Mouse (Mus musculus): ENCODE results near the gene Ercc6l2. TPM values are rescaled to one million over a fixed set of nuclear protein-coding genes. Genes with fewer than 3 reads are reported as not detected.

Ercc6l2 gene
- polyA plus RNA-seq, 1 experiment from 2014 or later, result 23.9 TPM

DNA sequence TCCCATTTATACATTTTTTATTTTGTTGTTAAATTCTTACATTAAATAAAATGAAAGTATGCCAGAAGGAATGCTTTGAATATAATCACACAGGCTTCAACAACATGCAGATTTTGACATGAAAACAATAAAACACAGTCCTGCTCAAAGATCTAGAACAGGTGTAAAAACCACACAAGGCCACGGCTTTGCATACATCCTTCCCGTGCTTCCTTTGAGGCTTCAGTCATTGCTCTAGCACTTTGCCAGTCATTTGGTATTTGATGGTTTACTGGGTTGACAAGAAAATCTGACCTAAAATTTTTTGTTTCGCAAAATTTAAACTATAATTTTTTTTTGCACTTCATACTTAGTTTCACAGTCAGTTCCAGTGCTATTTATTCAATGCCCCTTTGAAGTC lies 7.1 kb upstream of the Ercc6l2 start:
- Histone ChIP-seq H3K4me3 (no peak overlapping the region), H3K36me3 (no peaks in the 10 kb centered on the region), H3K9ac (no peak overlapping the region), H3K27ac (no peak overlapping the region), H3K4me2 (replicated peaks) (no peak overlapping the region), H3K27me3 (no peaks in the 10 kb centered on the region), H3K9me3 (replicated peaks) (no peaks in the 10 kb centered on the region), H3K4me1 (no peaks in the 10 kb centered on the region)
- WGBS, result 86% methylated on average over 3 of the region's 3 CpGs
- no peak for ATAC-seq (ENCODE audit: low FRiP score)

DNA sequence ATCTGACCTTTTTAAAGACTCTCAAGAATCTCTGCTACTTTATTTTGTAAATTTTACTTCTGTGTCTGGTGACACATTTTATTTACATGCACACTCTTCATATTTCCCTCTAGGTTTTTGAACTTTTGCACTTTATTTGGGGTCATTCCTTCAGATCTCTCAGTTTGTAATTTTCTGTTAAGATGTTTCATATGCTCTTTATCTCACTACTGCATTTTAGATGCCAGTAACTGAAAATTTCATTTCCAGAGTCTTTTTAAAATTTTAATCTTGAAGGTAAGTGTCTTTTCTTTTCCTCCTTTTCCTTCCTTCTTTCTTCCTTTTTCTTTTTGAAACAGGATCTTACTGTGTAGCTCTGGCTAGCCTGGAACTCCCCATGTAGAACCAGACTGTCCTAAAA lies 3.6 kb upstream of the Ercc6l2 start:
- Histone ChIP-seq H3K4me3 (no peak overlapping the region), H3K27ac (no peak overlapping the region), H3K9me3 (replicated peaks) (no peaks in the 10 kb centered on the region), H3K9ac (no peak overlapping the region), H3K4me2 (replicated peaks) (no peak overlapping the region), H3K4me1 (peaks cover 13% of the 10 kb centered on the region), H3K27me3 (no peaks in the 10 kb centered on the region), H3K36me3 (no peaks in the 10 kb centered on the region)
- ATAC-seq (ENCODE audit: low FRiP score), result no peak

DNA sequence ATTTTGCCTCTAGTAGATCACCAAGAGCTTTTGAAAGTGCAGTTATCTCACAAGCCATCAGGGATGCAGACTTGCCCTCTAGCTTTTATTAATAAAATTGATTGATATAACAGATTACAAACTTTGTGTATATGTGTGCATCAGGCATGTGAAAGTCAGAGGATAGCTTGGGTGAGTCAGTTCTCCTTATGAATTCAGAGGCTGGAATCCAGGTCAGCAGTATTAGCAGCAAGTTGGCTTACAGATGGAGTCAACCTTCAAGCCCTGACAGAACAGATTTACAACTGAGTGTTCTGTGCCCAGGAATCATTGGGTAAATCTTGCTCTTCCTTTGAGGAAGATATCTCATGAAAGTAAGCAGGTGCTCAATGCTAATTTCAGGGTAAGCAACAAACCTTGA lies 891 bp downstream of the Ercc6l2 start:
- H3K4me3 ChIP-seq, result peak overlapping the region; percentile 66
- no peak for ATAC-seq (ENCODE audit: low FRiP score)
- H3K9ac ChIP-seq, result peak overlapping the region; percentile 72
- no peak overlapping the region for H3K27ac ChIP-seq
- no peaks in the 10 kb centered on the region for H3K27me3 ChIP-seq
- H3K36me3 ChIP-seq, result no peaks in the 10 kb centered on the region
- H3K9me3 ChIP-seq (replicated peaks), result no peaks in the 10 kb centered on the region
- peaks cover 13% of the 10 kb centered on the region for H3K4me1 ChIP-seq
- peak overlapping the region; percentile 62 for H3K4me2 ChIP-seq (replicated peaks)

DNA sequence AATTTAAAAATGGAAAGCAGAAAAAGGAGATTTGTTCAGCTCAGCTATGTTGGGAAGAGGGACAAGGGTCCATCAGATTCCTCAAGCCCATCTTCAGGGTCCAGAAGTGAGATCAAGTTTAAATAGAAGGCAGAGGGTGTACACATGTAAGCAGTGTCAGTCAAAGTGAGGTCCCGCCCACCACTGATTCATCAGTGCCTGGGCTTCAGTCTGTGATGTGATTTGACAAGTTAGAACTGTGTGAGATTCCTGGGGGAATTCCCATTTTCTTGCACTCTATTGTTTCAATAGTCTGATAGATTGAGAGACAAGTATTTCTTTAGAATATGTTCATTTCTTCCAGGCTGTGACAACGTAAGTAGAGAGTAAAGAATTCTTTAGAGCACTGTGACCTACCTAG lies 30.7 kb downstream of the Ercc6l2 start:
- Histone ChIP-seq H3K4me3 (no peak overlapping the region), H3K27me3 (no peaks in the 10 kb centered on the region), H3K9me3 (replicated peaks) (no peaks in the 10 kb centered on the region), H3K36me3 (peaks cover 19% of the 10 kb centered on the region; the same call in 1 of the 2 replicates), H3K27ac (no peak overlapping the region), H3K4me1 (no peaks in the 10 kb centered on the region), H3K9ac (no peak overlapping the region), H3K4me2 (replicated peaks) (no peak overlapping the region)
- ATAC-seq (ENCODE audit: low FRiP score), result no peak
- WGBS, result 82% methylated on average over 2 of the region's 2 CpGs

DNA sequence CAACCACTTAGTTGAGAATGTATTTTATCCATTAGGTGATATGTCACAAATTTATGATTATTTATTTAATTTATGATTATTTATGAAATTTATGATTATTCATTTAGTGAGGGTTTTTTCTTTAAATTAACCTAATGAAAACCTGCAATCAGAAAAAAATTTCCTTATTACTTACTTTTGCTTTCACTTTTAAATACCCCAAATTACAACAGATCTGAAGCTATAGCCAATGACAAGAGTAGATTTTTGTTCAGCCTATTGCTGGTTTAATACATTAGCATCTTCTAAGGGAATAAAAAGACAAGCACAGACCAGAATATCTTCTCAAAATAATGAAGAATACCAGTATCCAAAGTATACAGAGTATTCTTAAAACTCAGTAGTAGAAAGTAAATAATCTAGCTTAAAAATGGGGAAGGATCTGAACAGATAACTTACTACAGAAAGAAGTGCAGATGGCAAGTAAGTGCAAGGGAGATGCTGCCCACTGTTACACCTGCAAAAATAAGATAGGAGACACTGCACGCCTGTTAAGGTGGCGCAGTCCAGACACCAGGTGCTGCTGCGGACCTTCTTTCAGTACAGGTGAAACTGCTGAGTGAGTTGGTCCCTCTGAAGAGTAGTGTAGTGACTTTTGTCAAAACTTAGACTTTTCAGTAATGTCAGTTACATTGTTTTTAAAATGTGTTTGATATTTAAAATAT lies 35.4 kb downstream of the Ercc6l2 start:
- no peak overlapping the region for H3K4me3 ChIP-seq
- ATAC-seq (ENCODE audit: low FRiP score), result no peak
- no peak overlapping the region for H3K27ac ChIP-seq
- no peak overlapping the region for H3K4me2 ChIP-seq (replicated peaks)
- H3K4me1 ChIP-seq, result no peaks in the 10 kb centered on the region
- H3K9me3 ChIP-seq (replicated peaks), result no peaks in the 10 kb centered on the region
- H3K9ac ChIP-seq, result no peak overlapping the region
- no peaks in the 10 kb centered on the region for H3K27me3 ChIP-seq
- 0 out of 2 replicates have a peak, but pooled peaks cover 7% of the 10 kb centered on the region for H3K36me3 ChIP-seq
- WGBS, result 92% methylated on average over 3 of the region's 3 CpGs

DNA sequence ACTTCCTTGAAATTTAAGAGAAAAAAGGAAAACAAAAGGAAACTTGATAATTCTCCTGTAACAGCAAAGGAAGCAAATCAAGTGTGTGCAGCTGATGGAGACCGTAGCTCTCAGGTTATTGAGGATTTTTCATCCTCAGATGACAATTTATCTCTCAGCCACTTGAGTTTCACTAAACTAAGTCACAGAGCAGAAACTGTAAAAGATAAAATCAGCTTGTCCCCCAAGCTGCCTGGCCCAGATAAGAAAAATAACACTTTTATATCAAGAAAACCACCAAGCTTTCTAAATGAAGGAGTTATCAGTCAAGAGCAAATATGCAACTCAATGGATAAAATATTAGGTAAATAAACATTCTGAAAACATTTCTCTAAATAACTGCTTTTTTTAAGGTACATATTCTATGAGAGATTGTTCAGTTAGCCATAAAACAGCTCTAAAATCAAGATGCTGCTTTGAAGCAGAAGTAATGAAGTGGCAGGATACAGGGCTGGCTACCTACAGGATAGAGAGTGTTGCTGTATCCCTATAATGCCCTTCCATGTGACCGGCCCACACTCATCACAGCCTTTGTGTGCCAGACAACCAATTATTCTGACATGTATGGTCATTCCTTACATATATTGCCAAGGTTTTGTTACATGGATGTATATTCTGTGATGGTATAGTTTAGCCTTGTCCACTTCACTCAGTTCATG lies 57.7 kb downstream of the Ercc6l2 start:
- H3K9me3 ChIP-seq (replicated peaks), result no peaks in the 10 kb centered on the region
- no peak overlapping the region for H3K4me2 ChIP-seq (replicated peaks)
- H3K4me3 ChIP-seq, result no peak overlapping the region
- H3K36me3 ChIP-seq, result peaks cover 18% of the 10 kb centered on the region
- no peak overlapping the region for H3K9ac ChIP-seq
- no peak for ATAC-seq (ENCODE audit: low FRiP score)
- H3K27me3 ChIP-seq, result no peaks in the 10 kb centered on the region
- 95% methylated on average over 2 of the region's 2 CpGs for WGBS
- H3K4me1 ChIP-seq, result no peaks in the 10 kb centered on the region
- no peak overlapping the region for H3K27ac ChIP-seq

GRCm38 (mm10) chr13:63877138-63877537 lies 62.1 kb downstream of the Ercc6l2 start:
- H3K9me3 ChIP-seq (replicated peaks), result no peaks in the 10 kb centered on the region
- 93% methylated on average over 6 of the region's 6 CpGs for WGBS
- no peak overlapping the region for H3K4me3 ChIP-seq
- H3K27ac ChIP-seq, result no peak overlapping the region
- H3K9ac ChIP-seq, result no peak overlapping the region
- no peaks in the 10 kb centered on the region for H3K27me3 ChIP-seq
- no peaks in the 10 kb centered on the region for H3K4me1 ChIP-seq
- no peak for ATAC-seq (ENCODE audit: low FRiP score)
- peaks cover 5% of the 10 kb centered on the region; the same call in 1 of the 2 replicates for H3K36me3 ChIP-seq
- no peak overlapping the region for H3K4me2 ChIP-seq (replicated peaks)

GRCm38 (mm10) chr13:63879105-63879863 lies 64.2 kb downstream of the Ercc6l2 start:
- Histone ChIP-seq H3K9ac (no peak overlapping the region), H3K27ac (no peak overlapping the region), H3K4me3 (no peak overlapping the region), H3K4me1 (no peaks in the 10 kb centered on the region), H3K36me3 (no peaks in the 10 kb centered on the region), H3K27me3 (no peaks in the 10 kb centered on the region), H3K9me3 (replicated peaks) (no peaks in the 10 kb centered on the region), H3K4me2 (replicated peaks) (no peak overlapping the region)
- WGBS, result 86% methylated on average over 1 of the region's 1 CpGs
- no peak for ATAC-seq (ENCODE audit: low FRiP score)

- Histone ChIP-seq H3K27me3 (no peaks in the 10 kb centered on the region), H3K4me2 (replicated peaks) (no peak overlapping the region), H3K9me3 (replicated peaks) (no peaks in the 10 kb centered on the region), H3K27ac (no peak overlapping the region), H3K4me1 (no peaks in the 10 kb centered on the region), H3K4me3 (no peak overlapping the region), H3K36me3 (no peaks in the 10 kb centered on the region), H3K9ac (no peak overlapping the region)
- no peak for ATAC-seq (ENCODE audit: low FRiP score)
- 78% methylated on average over 4 of the region's 4 CpGs for WGBS
Observed at GRCm38 (mm10) chr13:63879864-63880141, 64.8 kb downstream of the Ercc6l2 start.

DNA sequence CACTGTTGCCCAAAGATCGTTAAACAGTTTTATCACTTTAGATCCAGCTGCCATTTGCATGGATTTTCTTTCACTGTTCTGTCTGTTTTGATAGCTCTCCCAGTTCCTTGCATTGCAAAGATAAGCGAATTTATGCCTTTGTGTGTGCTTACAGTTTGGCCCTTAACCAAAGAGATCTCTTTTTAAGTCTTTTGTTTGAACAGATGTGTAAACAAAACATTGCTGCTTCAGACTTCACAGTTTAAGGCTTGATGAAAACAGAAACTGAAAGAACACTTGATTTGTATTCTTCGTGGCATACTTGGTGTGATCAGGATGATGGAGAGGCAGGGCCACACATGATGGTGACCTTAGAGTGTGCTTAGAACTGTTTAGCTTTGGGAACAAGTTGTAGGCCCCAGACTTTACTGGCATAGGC lies 70.5 kb downstream of the Ercc6l2 start:
- no peak for ATAC-seq (ENCODE audit: low FRiP score)
- Histone ChIP-seq H3K9me3 (replicated peaks) (no peaks in the 10 kb centered on the region), H3K36me3 (0 out of 2 replicates have a peak, but pooled peaks cover 5% of the 10 kb centered on the region), H3K4me1 (no peaks in the 10 kb centered on the region), H3K9ac (no peak overlapping the region), H3K4me2 (replicated peaks) (no peak overlapping the region), H3K27me3 (no peaks in the 10 kb centered on the region), H3K4me3 (no peak overlapping the region), H3K27ac (no peak overlapping the region)
- WGBS, result 61% methylated on average over 3 of the region's 3 CpGs

GRCm38 (mm10) chr13:63886429-63887052 lies 71.5 kb downstream of the Ercc6l2 start:
- Histone ChIP-seq H3K9me3 (replicated peaks) (no peaks in the 10 kb centered on the region), H3K27ac (no peak overlapping the region), H3K36me3 (0 out of 2 replicates have a peak, but pooled peaks cover 5% of the 10 kb centered on the region), H3K4me3 (no peak overlapping the region), H3K9ac (no peak overlapping the region), H3K27me3 (no peaks in the 10 kb centered on the region), H3K4me2 (replicated peaks) (no peak overlapping the region), H3K4me1 (no peaks in the 10 kb centered on the region)
- no peak for ATAC-seq (ENCODE audit: low FRiP score)
- WGBS, result 92% methylated on average over 3 of the region's 3 CpGs

DNA sequence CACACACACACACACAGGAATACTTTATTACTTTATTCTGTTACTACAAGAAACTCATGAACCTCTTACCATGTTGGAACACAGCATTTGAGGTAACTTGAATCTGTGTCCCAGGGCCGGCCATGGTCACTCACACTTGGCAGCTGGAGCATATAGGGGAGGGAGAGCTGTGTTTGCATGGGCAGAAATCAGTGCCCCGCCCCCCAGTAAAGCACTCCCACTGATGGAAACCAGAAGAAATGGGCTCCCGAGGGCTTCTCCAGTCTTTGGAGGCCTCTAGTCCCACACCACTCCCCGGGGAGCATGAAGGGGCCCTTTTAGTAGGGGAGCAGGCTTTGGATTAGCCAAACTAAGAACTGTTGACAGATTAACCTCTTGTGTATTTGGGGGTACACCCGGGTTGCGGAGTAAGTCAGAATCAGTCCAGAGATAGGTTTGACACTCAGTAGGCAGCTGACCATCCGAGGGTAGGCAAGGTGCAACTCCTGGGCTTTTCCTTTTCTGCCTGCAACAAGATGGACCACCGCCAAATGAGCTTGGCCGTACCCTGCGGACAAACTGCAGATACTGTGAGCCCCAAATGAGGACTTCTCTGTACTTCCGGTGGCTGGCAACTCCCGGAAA lies 85.8 kb downstream of the Ercc6l2 start:
- H3K36me3 ChIP-seq, result peaks cover 6% of the 10 kb centered on the region
- 21% methylated on average over 12 of the region's 12 CpGs for WGBS
- peak; percentile 44; the same call in 1 of the 2 replicates for ATAC-seq (ENCODE audit: low FRiP score)
- peak overlapping the region; percentile 47; the same call in 1 of the 2 replicates for H3K9ac ChIP-seq
- peaks cover 19% of the 10 kb centered on the region for H3K27me3 ChIP-seq
- H3K9me3 ChIP-seq (replicated peaks), result no peaks in the 10 kb centered on the region
- peak overlapping the region; percentile 65 for H3K4me2 ChIP-seq (replicated peaks)
- peaks cover 17% of the 10 kb centered on the region for H3K4me1 ChIP-seq
- H3K4me3 ChIP-seq, result peak overlapping the region; percentile 31
- no peak overlapping the region for H3K27ac ChIP-seq
